Mouse (Mus musculus): ENCODE results near the gene Gngt2. TPM values are rescaled to one million over a fixed set of nuclear protein-coding genes. Genes with fewer than 3 reads are reported as not detected.

Gene Gngt2
- polyA plus RNA-seq, 1 experiment from 2014 or later, result 0.95 TPM

- ATAC-seq (ENCODE audit: low read depth), result no peak
- H3K27ac ChIP-seq (ENCODE audit: low read depth, low read length), result no peak overlapping the region
Measured at GRCm38 (mm10) chr11:95808448-95809011, 28.5 kb upstream of the Gngt2 start.

GRCm38 (mm10) chr11:95809603-95810002 is 27.4 kb upstream of the Gngt2 start:
- Histone ChIP-seq H3K4me3 (ENCODE audit: low read depth, low read length) (no peak overlapping the region), H3K9ac (replicated peaks; ENCODE audit: low read depth, low read length) (no peak overlapping the region), H3K9me3 (ENCODE audit: control insufficient read depth, low read length) (no peaks in the 10 kb centered on the region), H3K36me3 (ENCODE audit: control insufficient read depth, insufficient read depth, low read length) (no peaks in the 10 kb centered on the region), H3K4me1 (ENCODE audit: control insufficient read depth, insufficient read depth, low read length) (no peaks in the 10 kb centered on the region), H3K27me3 (ENCODE audit: control insufficient read depth, insufficient read depth, low read length) (no peaks in the 10 kb centered on the region), H3K27ac (ENCODE audit: low read depth, low read length) (no peak overlapping the region), H3K4me2 (ENCODE audit: low read depth, low read length) (no peak overlapping the region)
- no peak for ATAC-seq (ENCODE audit: low read depth)
- WGBS, result 16% methylated on average over 5 of the region's 5 CpGs

More at GRCm38 (mm10) chr11:95808448-95809011, 28.5 kb upstream of the Gngt2 start:
- H3K4me3 ChIP-seq (ENCODE audit: low read depth, low read length), result no peak overlapping the region
- H3K9ac ChIP-seq (replicated peaks; ENCODE audit: low read depth, low read length), result no peak overlapping the region
- no peaks in the 10 kb centered on the region for H3K9me3 ChIP-seq (ENCODE audit: control insufficient read depth, low read length)
- no peak overlapping the region for H3K4me2 ChIP-seq (ENCODE audit: low read depth, low read length)
- 77% methylated on average over 5 of the region's 5 CpGs for WGBS
- H3K27me3 ChIP-seq (ENCODE audit: control insufficient read depth, insufficient read depth, low read length), result no peaks in the 10 kb centered on the region
- no peaks in the 10 kb centered on the region for H3K36me3 ChIP-seq (ENCODE audit: control insufficient read depth, insufficient read depth, low read length)
- H3K4me1 ChIP-seq (ENCODE audit: control insufficient read depth, insufficient read depth, low read length), result no peaks in the 10 kb centered on the region

- Histone ChIP-seq H3K4me3 (ENCODE audit: low read depth, low read length) (no peak overlapping the region), H3K9ac (replicated peaks; ENCODE audit: low read depth, low read length) (no peak overlapping the region), H3K4me2 (ENCODE audit: low read depth, low read length) (no peak overlapping the region), H3K27ac (ENCODE audit: low read depth, low read length) (no peak overlapping the region), H3K9me3 (ENCODE audit: control insufficient read depth, low read length) (no peaks in the 10 kb centered on the region), H3K36me3 (ENCODE audit: control insufficient read depth, insufficient read depth, low read length) (no peaks in the 10 kb centered on the region), H3K27me3 (ENCODE audit: control insufficient read depth, insufficient read depth, low read length) (no peaks in the 10 kb centered on the region), H3K4me1 (ENCODE audit: control insufficient read depth, insufficient read depth, low read length) (no peaks in the 10 kb centered on the region)
- WGBS, result 59% methylated on average over 7 of the region's 7 CpGs
- no peak for ATAC-seq (ENCODE audit: low read depth)
Measured at GRCm38 (mm10) chr11:95810828-95811227, 26.2 kb upstream of the Gngt2 start.

- Histone ChIP-seq H3K27me3 (ENCODE audit: control insufficient read depth, insufficient read depth, low read length) (no peaks in the 10 kb centered on the region), H3K27ac (ENCODE audit: low read depth, low read length) (no peak overlapping the region), H3K9ac (replicated peaks; ENCODE audit: low read depth, low read length) (no peak overlapping the region), H3K4me1 (ENCODE audit: control insufficient read depth, insufficient read depth, low read length) (no peaks in the 10 kb centered on the region), H3K9me3 (ENCODE audit: control insufficient read depth, low read length) (no peaks in the 10 kb centered on the region), H3K4me2 (ENCODE audit: low read depth, low read length) (no peak overlapping the region), H3K4me3 (ENCODE audit: low read depth, low read length) (no peak overlapping the region), H3K36me3 (ENCODE audit: control insufficient read depth, insufficient read depth, low read length) (no peaks in the 10 kb centered on the region)
- WGBS, result 79% methylated on average over 6 of the region's 6 CpGs
- no peak for ATAC-seq (ENCODE audit: low read depth)
Measured at GRCm38 (mm10) chr11:95811741-95812140, 25.3 kb upstream of the Gngt2 start.

- no peak overlapping the region for H3K4me3 ChIP-seq (ENCODE audit: low read depth, low read length)
- no peak overlapping the region for H3K27ac ChIP-seq (ENCODE audit: low read depth, low read length)
- H3K9ac ChIP-seq (replicated peaks; ENCODE audit: low read depth, low read length), result no peak overlapping the region
- no peaks in the 10 kb centered on the region for H3K36me3 ChIP-seq (ENCODE audit: control insufficient read depth, insufficient read depth, low read length)
- H3K4me2 ChIP-seq (ENCODE audit: low read depth, low read length), result no peak overlapping the region
- H3K9me3 ChIP-seq (ENCODE audit: control insufficient read depth, low read length), result no peaks in the 10 kb centered on the region
- 49% methylated on average over 4 of the region's 4 CpGs for WGBS
- no peaks in the 10 kb centered on the region for H3K27me3 ChIP-seq (ENCODE audit: control insufficient read depth, insufficient read depth, low read length)
- ATAC-seq (ENCODE audit: low read depth), result no peak
- H3K4me1 ChIP-seq (ENCODE audit: control insufficient read depth, insufficient read depth, low read length), result no peaks in the 10 kb centered on the region
Measured at GRCm38 (mm10) chr11:95812224-95812623, 24.8 kb upstream of the Gngt2 start.

- Histone ChIP-seq H3K9me3 (ENCODE audit: control insufficient read depth, low read length) (no peaks in the 10 kb centered on the region), H3K27ac (ENCODE audit: low read depth, low read length) (no peak overlapping the region), H3K36me3 (ENCODE audit: control insufficient read depth, insufficient read depth, low read length) (no peaks in the 10 kb centered on the region), H3K4me1 (ENCODE audit: control insufficient read depth, insufficient read depth, low read length) (no peaks in the 10 kb centered on the region), H3K4me2 (ENCODE audit: low read depth, low read length) (no peak overlapping the region), H3K4me3 (ENCODE audit: low read depth, low read length) (no peak overlapping the region), H3K27me3 (ENCODE audit: control insufficient read depth, insufficient read depth, low read length) (no peaks in the 10 kb centered on the region), H3K9ac (replicated peaks; ENCODE audit: low read depth, low read length) (no peak overlapping the region)
- 95% methylated on average over 2 of the region's 2 CpGs for WGBS
- ATAC-seq (ENCODE audit: low read depth), result no peak
Measured at GRCm38 (mm10) chr11:95814101-95814500, 22.9 kb upstream of the Gngt2 start.

GRCm38 (mm10) chr11:95814857-95815256 is 22.2 kb upstream of the Gngt2 start:
- H3K4me1 ChIP-seq (ENCODE audit: control insufficient read depth, insufficient read depth, low read length), result no peaks in the 10 kb centered on the region
- no peak overlapping the region for H3K4me2 ChIP-seq (ENCODE audit: low read depth, low read length)
- ATAC-seq (ENCODE audit: low read depth), result no peak
- 80% methylated on average over 5 of the region's 5 CpGs for WGBS
- H3K9me3 ChIP-seq (ENCODE audit: control insufficient read depth, low read length), result no peaks in the 10 kb centered on the region
- H3K4me3 ChIP-seq (ENCODE audit: low read depth, low read length), result no peak overlapping the region
- H3K27ac ChIP-seq (ENCODE audit: low read depth, low read length), result no peak overlapping the region
- H3K36me3 ChIP-seq (ENCODE audit: control insufficient read depth, insufficient read depth, low read length), result no peaks in the 10 kb centered on the region
- no peaks in the 10 kb centered on the region for H3K27me3 ChIP-seq (ENCODE audit: control insufficient read depth, insufficient read depth, low read length)
- H3K9ac ChIP-seq (replicated peaks; ENCODE audit: low read depth, low read length), result no peak overlapping the region

GRCm38 (mm10) chr11:95815412-95815811 is 21.6 kb upstream of the Gngt2 start:
- no peak for ATAC-seq (ENCODE audit: low read depth)
- Histone ChIP-seq H3K9ac (replicated peaks; ENCODE audit: low read depth, low read length) (no peak overlapping the region), H3K4me2 (ENCODE audit: low read depth, low read length) (no peak overlapping the region), H3K4me1 (ENCODE audit: control insufficient read depth, insufficient read depth, low read length) (no peaks in the 10 kb centered on the region), H3K27me3 (ENCODE audit: control insufficient read depth, insufficient read depth, low read length) (no peaks in the 10 kb centered on the region), H3K27ac (ENCODE audit: low read depth, low read length) (no peak overlapping the region), H3K9me3 (ENCODE audit: control insufficient read depth, low read length) (no peaks in the 10 kb centered on the region), H3K4me3 (ENCODE audit: low read depth, low read length) (no peak overlapping the region), H3K36me3 (ENCODE audit: control insufficient read depth, insufficient read depth, low read length) (no peaks in the 10 kb centered on the region)
- WGBS, result 79% methylated on average over 9 of the region's 9 CpGs

- 86% methylated on average over 8 of the region's 8 CpGs for WGBS
Measured at GRCm38 (mm10) chr11:95819138-95819537, 17.9 kb upstream of the Gngt2 start.

More at GRCm38 (mm10) chr11:95819138-95819537, 17.9 kb upstream of the Gngt2 start:
- H3K4me1 ChIP-seq (ENCODE audit: control insufficient read depth, insufficient read depth, low read length), result no peaks in the 10 kb centered on the region
- H3K36me3 ChIP-seq (ENCODE audit: control insufficient read depth, insufficient read depth, low read length), result no peaks in the 10 kb centered on the region
- no peak overlapping the region for H3K4me3 ChIP-seq (ENCODE audit: low read depth, low read length)
- H3K4me2 ChIP-seq (ENCODE audit: low read depth, low read length), result no peak overlapping the region
- H3K27me3 ChIP-seq (ENCODE audit: control insufficient read depth, insufficient read depth, low read length), result peaks cover 2% of the 10 kb centered on the region
- no peak overlapping the region for H3K9ac ChIP-seq (replicated peaks; ENCODE audit: low read depth, low read length)
- H3K9me3 ChIP-seq (ENCODE audit: control insufficient read depth, low read length), result no peaks in the 10 kb centered on the region
- no peak for ATAC-seq (ENCODE audit: low read depth)
- no peak overlapping the region for H3K27ac ChIP-seq (ENCODE audit: low read depth, low read length)

All from neural tube, embryonic 14.5 days (tissue).